Mouse (Mus musculus): Measurements from ENCODE around the gene Purb. TPM values are rescaled to one million over a fixed set of nuclear protein-coding genes. Genes with fewer than 3 reads are reported as not detected.
"Not testable (repeated sequence)": the region's sequence is repeated elsewhere in the genome, so short reads cannot be mapped to it uniquely, and the experiment has no call there.

Purb gene
- polyA plus RNA-seq, 1 experiment from 2014 or later = 12.5 TPM

DNA sequence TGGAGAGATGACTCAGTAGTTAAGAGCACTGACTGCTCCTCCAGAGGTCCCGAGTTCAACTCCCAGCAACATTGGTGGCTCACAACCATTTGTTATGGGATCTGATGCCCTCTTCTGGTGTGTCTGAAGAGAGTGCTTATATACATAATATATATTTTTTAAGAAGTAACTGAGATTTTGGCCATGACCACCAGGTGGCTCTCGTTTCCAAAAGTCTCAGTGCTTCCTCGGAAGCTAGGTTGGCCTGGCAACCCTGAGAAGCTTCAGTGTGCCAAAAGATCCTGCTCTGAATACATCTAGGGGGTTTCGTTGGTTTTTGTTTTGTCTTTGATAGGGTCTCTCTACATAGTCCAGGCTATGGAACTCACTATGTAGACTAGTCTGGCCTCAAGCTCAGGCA is 10.6 kb downstream of the Purb start:
- 27% methylated on average over 4 of the region's 4 CpGs for WGBS
- no peaks in the 10 kb centered on the region for H3K9me3 ChIP-seq (ENCODE audit: control insufficient read depth, low read length)
- no peaks in the 10 kb centered on the region for H3K27me3 ChIP-seq (ENCODE audit: control insufficient read depth, insufficient read depth, low read length)
- no peak overlapping the region for H3K27ac ChIP-seq (replicated peaks; ENCODE audit: low read depth, low read length)
- H3K4me3 ChIP-seq (replicated peaks; ENCODE audit: low read depth, low read length) = no peak overlapping the region
- H3K4me2 ChIP-seq (ENCODE audit: low read length) = no peak overlapping the region
- H3K9ac ChIP-seq (replicated peaks; ENCODE audit: low read length) = no peak overlapping the region
- peak; percentile 53; the same call in 1 of the 2 replicates for ATAC-seq (ENCODE audit: low FRiP score, low TSS enrichment)
- DNase-seq = peak; percentile 90
- H3K36me3 ChIP-seq (ENCODE audit: control insufficient read depth, insufficient read depth, low read length) = peaks cover 30% of the 10 kb centered on the region
- peaks cover 7% of the 10 kb centered on the region for H3K4me1 ChIP-seq (ENCODE audit: control insufficient read depth, insufficient read depth, low read length)

- whole genome bisulfite sequencing = 88% methylated on average over 6 of the region's 6 CpGs
- no peak overlapping the region for H3K4me2 ChIP-seq (ENCODE audit: low read length)
- ATAC-seq (ENCODE audit: low FRiP score, low TSS enrichment) = no peak
Measured at GRCm38 (mm10) chr11:6463159-6463837, 12.4 kb downstream of the Purb start.

GRCm38 (mm10) chr11:6456083-6456482 is 19.6 kb downstream of the Purb start:
- DNase-seq = no peak
- Histone ChIP-seq H3K4me1 (ENCODE audit: control insufficient read depth, insufficient read depth, low read length) (no peaks in the 10 kb centered on the region), H3K36me3 (ENCODE audit: control insufficient read depth, insufficient read depth, low read length) (no peaks in the 10 kb centered on the region), H3K4me3 (replicated peaks; ENCODE audit: low read depth, low read length) (no peak overlapping the region), H3K9me3 (ENCODE audit: control insufficient read depth, low read length) (no peaks in the 10 kb centered on the region), H3K27ac (replicated peaks; ENCODE audit: low read depth, low read length) (no peak overlapping the region), H3K9ac (replicated peaks; ENCODE audit: low read length) (no peak overlapping the region), H3K27me3 (ENCODE audit: control insufficient read depth, insufficient read depth, low read length) (no peaks in the 10 kb centered on the region), H3K4me2 (ENCODE audit: low read length) (no peak overlapping the region)
- ATAC-seq (ENCODE audit: low FRiP score, low TSS enrichment) = no peak
- 84% methylated on average over 6 of the region's 6 CpGs for WGBS

More at GRCm38 (mm10) chr11:6463159-6463837, 12.4 kb downstream of the Purb start:
- Histone ChIP-seq H3K9ac (replicated peaks; ENCODE audit: low read length) (no peak overlapping the region), H3K27ac (replicated peaks; ENCODE audit: low read depth, low read length) (no peak overlapping the region), H3K9me3 (ENCODE audit: control insufficient read depth, low read length) (no peaks in the 10 kb centered on the region), H3K4me3 (replicated peaks; ENCODE audit: low read depth, low read length) (no peak overlapping the region), H3K4me1 (ENCODE audit: control insufficient read depth, insufficient read depth, low read length) (no peaks in the 10 kb centered on the region; the same call in 1 of the 2 replicates), H3K27me3 (ENCODE audit: control insufficient read depth, insufficient read depth, low read length) (no peaks in the 10 kb centered on the region), H3K36me3 (ENCODE audit: control insufficient read depth, insufficient read depth, low read length) (peaks cover 30% of the 10 kb centered on the region)
- DNase-seq = no peak

DNA sequence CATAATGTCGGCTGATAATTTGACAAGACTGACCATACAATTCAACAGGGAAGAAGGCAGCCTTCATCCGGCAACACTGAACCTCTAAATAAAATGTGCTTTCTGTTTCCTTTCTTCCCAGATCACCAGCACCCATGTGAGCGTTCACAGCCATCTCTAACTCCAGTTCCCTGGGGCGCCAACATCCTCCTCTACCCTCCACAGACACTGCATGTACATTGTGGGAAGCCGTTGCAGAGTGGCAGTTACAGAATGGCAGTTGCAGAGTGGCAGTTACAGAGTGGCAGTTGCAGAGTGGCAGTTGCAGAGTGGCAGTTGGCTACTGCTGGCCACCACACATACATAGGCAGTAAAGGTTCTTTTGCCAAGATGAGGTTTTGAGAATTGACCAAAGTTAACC is 27.6 kb downstream of the Purb start:
- not testable (repeated sequence) for DNase-seq; H3K27ac ChIP-seq (replicated peaks; ENCODE audit: low read depth, low read length)
- 95% methylated on average over 5 of the region's 5 CpGs for WGBS

DNA sequence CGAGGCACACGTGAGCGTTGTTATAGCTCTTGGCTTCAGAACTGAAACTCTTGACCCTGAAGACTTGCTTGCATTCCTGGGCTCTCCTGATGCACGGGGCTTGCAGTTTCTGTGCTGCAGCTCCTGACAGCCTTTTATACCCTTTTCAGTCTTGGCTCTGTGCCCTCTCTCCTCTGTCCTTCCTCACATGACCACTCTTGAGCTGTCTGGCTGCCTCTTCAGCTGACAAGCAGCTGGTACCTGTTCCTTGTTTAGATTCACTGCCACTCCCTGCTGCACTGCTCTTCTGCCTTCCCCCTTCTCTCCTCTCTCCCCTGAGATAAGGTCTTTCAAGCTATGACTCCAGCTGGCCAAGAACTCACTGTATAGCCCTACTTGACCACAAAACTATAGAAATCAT is 28.2 kb downstream of the Purb start:
- WGBS = 85% methylated on average over 4 of the region's 4 CpGs
- Histone ChIP-seq H3K9me3 (ENCODE audit: control insufficient read depth, low read length) (no peaks in the 10 kb centered on the region), H3K4me2 (ENCODE audit: low read length) (no peak overlapping the region), H3K4me3 (replicated peaks; ENCODE audit: low read depth, low read length) (no peak overlapping the region), H3K9ac (replicated peaks; ENCODE audit: low read length) (no peak overlapping the region), H3K4me1 (ENCODE audit: control insufficient read depth, insufficient read depth, low read length) (peaks cover 8% of the 10 kb centered on the region), H3K27me3 (ENCODE audit: control insufficient read depth, insufficient read depth, low read length) (no peaks in the 10 kb centered on the region), H3K27ac (replicated peaks; ENCODE audit: low read depth, low read length) (no peak overlapping the region), H3K36me3 (ENCODE audit: control insufficient read depth, insufficient read depth, low read length) (no peaks in the 10 kb centered on the region)
- DNase-seq = no peak
- ATAC-seq (ENCODE audit: low FRiP score, low TSS enrichment) = no peak

More for the DNA sequence above, 27.6 kb downstream of the Purb start:
- not testable (repeated sequence) for H3K9me3 ChIP-seq (ENCODE audit: control insufficient read depth, low read length); H3K36me3 ChIP-seq (ENCODE audit: control insufficient read depth, insufficient read depth, low read length); ATAC-seq (ENCODE audit: low FRiP score, low TSS enrichment); H3K4me1 ChIP-seq (ENCODE audit: control insufficient read depth, insufficient read depth, low read length); H3K4me3 ChIP-seq (replicated peaks; ENCODE audit: low read depth, low read length); H3K9ac ChIP-seq (replicated peaks; ENCODE audit: low read length); H3K27me3 ChIP-seq (ENCODE audit: control insufficient read depth, insufficient read depth, low read length); H3K4me2 ChIP-seq (ENCODE audit: low read length)

DNA sequence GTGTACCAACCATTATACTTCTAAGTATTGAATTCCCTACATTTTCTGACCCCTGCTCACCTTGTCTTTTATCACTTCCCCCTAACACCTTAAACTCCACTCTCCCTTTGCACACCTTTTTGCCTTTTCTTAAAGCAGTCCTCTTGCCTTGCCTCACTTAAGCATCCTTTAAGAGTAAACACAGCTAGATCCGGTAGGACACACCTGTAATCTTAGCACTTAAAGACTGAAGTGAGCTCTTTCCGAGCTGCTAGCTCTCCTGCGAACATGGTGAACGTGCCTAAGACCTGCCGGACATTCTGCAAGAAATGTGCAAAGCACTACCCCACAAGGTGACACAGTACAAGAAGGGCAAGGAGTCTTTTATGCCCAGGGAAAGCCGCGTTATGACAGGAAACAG is 29.8 kb downstream of the Purb start:
- Histone ChIP-seq H3K4me1 (ENCODE audit: control insufficient read depth, insufficient read depth, low read length) (peaks cover 8% of the 10 kb centered on the region), H3K27me3 (ENCODE audit: control insufficient read depth, insufficient read depth, low read length) (no peaks in the 10 kb centered on the region), H3K9ac (replicated peaks; ENCODE audit: low read length) (no peak overlapping the region), H3K27ac (replicated peaks; ENCODE audit: low read depth, low read length) (no peak overlapping the region), H3K36me3 (ENCODE audit: control insufficient read depth, insufficient read depth, low read length) (no peaks in the 10 kb centered on the region), H3K9me3 (ENCODE audit: control insufficient read depth, low read length) (no peaks in the 10 kb centered on the region), H3K4me3 (replicated peaks; ENCODE audit: low read depth, low read length) (no peak overlapping the region), H3K4me2 (ENCODE audit: low read length) (no peak overlapping the region)
- ATAC-seq (ENCODE audit: low FRiP score, low TSS enrichment) (no peak), DNase-seq (no peak)
- 88% methylated on average over 7 of the region's 7 CpGs for WGBS

DNA sequence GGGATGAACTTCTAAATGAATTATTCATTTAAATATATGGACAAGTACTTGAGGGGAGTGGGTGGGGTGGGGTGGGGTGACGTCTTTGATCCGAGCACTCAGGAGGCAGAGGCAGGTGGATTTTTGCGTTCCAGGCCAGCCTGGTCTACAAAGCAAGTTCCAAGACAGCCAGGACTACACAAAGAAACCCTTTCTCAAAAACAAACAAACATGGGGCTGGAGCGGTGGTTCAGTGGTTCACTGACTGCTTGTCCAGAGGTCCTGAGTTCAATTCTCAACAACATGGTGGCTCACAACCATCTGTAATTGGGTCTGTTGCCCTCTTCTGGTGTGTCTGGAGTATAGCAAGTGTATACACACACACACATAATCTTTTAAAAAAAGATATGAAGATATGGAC is 30.3 kb downstream of the Purb start:
- 84% methylated on average over 4 of the region's 4 CpGs for WGBS
- ATAC-seq (ENCODE audit: low FRiP score, low TSS enrichment) (no peak), DNase-seq (no peak)
- H3K4me2 ChIP-seq (ENCODE audit: low read length) = no peak overlapping the region
- peaks cover 8% of the 10 kb centered on the region for H3K4me1 ChIP-seq (ENCODE audit: control insufficient read depth, insufficient read depth, low read length)
- no peak overlapping the region for H3K4me3 ChIP-seq (replicated peaks; ENCODE audit: low read depth, low read length)
- no peak overlapping the region for H3K27ac ChIP-seq (replicated peaks; ENCODE audit: low read depth, low read length)
- H3K9me3 ChIP-seq (ENCODE audit: control insufficient read depth, low read length) = no peaks in the 10 kb centered on the region
- H3K36me3 ChIP-seq (ENCODE audit: control insufficient read depth, insufficient read depth, low read length) = no peaks in the 10 kb centered on the region
- H3K27me3 ChIP-seq (ENCODE audit: control insufficient read depth, insufficient read depth, low read length) = no peaks in the 10 kb centered on the region
- H3K9ac ChIP-seq (replicated peaks; ENCODE audit: low read length) = no peak overlapping the region

- Histone ChIP-seq H3K9ac (replicated peaks; ENCODE audit: low read length) (peak within 1 kb of the TSS; percentile 79), H3K4me2 (ENCODE audit: low read length) (peak within 1 kb of the TSS; percentile 71), H3K27me3 (ENCODE audit: control insufficient read depth, insufficient read depth, low read length) (no peaks in the 10 kb centered on the region), H3K27ac (replicated peaks; ENCODE audit: low read depth, low read length) (peak within 1 kb of the TSS; percentile 94), H3K4me3 (replicated peaks; ENCODE audit: low read depth, low read length) (peak within 1 kb of the TSS; percentile 82), H3K36me3 (ENCODE audit: control insufficient read depth, insufficient read depth, low read length) (no peaks in the 10 kb centered on the region), H3K9me3 (ENCODE audit: control insufficient read depth, low read length) (no peaks in the 10 kb centered on the region), H3K4me1 (ENCODE audit: control insufficient read depth, insufficient read depth, low read length) (peaks cover 8% of the 10 kb centered on the region)
- ATAC-seq (ENCODE audit: low FRiP score, low TSS enrichment) (peak; percentile 99), DNase-seq (peak; percentile 100)
- WGBS = under 1% methylated on average over 80 of the region's 80 CpGs
Measured at GRCm38 (mm10) chr11:6444077-6444853, 31.5 kb downstream of the Purb start, which contains the start of gene H2afv. TSS of gene H2afv (minus strand) at chr11:6444443.
